Mouse (Mus musculus) lung, embryonic 14.5 days (tissue): ENCODE data around the gene C1qtnf1. TPM values are rescaled to one million over a fixed set of nuclear protein-coding genes. Genes with fewer than 3 reads are reported as not detected.

Experiments
- ATAC-seq: fragments of 200-750 bp; cut with Nextera tagmentation; 2 replicates; pipeline ENCODE4 v1.8.0; 2017; ENCODE audit warnings: mild to moderate bottlenecking, moderate TSS enrichment, moderate library complexity; ENCODE audit not compliant: insufficient read depth
- DNase-seq: peaks from one replicate; pipeline ENCODE4 v3.0.0-alpha.2; 2015
- H3K27ac ChIP-seq: fragments of 300-500 bp; sonication (generic); 2 replicates; pipeline ENCODE4 v1.5.1; 2014; ENCODE audit warnings: low read depth, mild to moderate bottlenecking, moderate library complexity
- H3K27me3 ChIP-seq: fragments of 300-500 bp; sonication (generic); 2 replicates; pipeline ENCODE4 v1.6.1; 2014; ENCODE audit warnings: low read length, control low read depth; ENCODE audit not compliant: insufficient read depth
- H3K36me3 ChIP-seq: fragments of 300-500 bp; sonication (generic); 2 replicates; pipeline ENCODE4 v1.6.1; 2014; ENCODE audit warnings: control low read depth; ENCODE audit not compliant: insufficient read depth
- H3K4me1 ChIP-seq: fragments of 300-500 bp; sonication (generic); 2 replicates; pipeline ENCODE4 v1.6.1; 2014; ENCODE audit warnings: antibody characterized with exemption, control low read depth; ENCODE audit not compliant: insufficient read depth
- H3K4me2 ChIP-seq: fragments of 300-500 bp; sonication (generic); 2 replicates; pipeline ENCODE4 v1.6.1; 2014; ENCODE audit warnings: mild to moderate bottlenecking
- H3K4me3 ChIP-seq: fragments of 300-500 bp; sonication (generic); 2 replicates; pipeline ENCODE4 v1.5.1; 2014; ENCODE audit warnings: low read depth, low read length
- H3K9ac ChIP-seq: fragments of 300-500 bp; sonication (generic); 2 replicates; pipeline ENCODE4 v1.6.1; 2014
- H3K9me3 ChIP-seq: fragments of 300-500 bp; sonication (generic); 2 replicates; pipeline ENCODE4 v1.6.1; 2016; ENCODE audit warnings: low read depth, low read length, control low read depth
- CTCF ChIP-seq: IDR thresholded peaks from 2 replicates; pipeline ENCODE4 v1.5.1; 2016; ENCODE audit warnings: antibody characterized with exemption, low read depth
- WGBS: fragments of 180-500 bp; shearing (Covaris S2); extraction: QIAGEN DNeasy Blood & Tissue Kit; methylation state at CpG from one replicate; pipeline ENCODE4 v1.1.7; 2014; 5-methylcytosine and 5-hydroxymethylcytosine counted together
- polyA plus RNA-seq: library from polyadenylated mRNA; unstranded; fragments of >200 nt; fragmentation: Nextera tagmentation; extraction: Ambion mirVana; gene quantifications from 2 replicates; pipeline ENCODE4 v1.2.1, GENCODE M21; 2014

The C1qtnf1 gene
- polyA plus RNA-seq, 1 experiment from 2014 or later: 7.7 TPM

DNA sequence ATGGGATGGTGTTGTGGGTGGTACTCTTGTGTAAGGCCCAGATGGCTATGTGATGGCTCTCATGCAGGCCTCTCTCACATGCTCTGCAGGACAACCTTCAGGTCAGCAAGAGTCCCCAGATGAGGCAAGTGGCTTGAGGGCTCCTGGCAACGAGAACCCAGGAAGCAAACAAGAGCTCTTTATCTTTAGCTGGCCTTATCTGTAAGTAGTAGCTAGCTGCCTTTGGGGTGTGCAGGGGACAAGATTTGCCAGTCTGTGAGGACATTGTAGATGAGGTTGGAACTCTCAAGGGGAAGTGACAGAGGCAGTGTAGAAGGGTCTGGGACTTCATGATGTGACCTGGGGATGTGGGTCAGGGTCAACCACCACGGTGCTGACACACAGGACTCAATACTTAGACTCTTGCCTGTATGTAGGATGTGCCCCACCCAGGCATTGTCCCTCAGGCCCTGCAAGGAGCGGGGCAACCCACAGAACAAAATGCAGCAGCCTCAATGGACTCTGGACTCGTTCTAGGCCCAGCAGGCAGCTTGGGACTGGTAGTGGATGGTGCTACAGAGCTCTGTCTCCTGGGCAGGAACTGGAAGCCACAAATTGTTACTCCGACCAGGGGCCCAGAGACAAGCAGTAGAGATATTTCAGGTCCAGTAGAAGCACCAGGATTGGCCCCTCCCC lies 28.0 kb upstream of the C1qtnf1 start:
- ATAC-seq (no peak), DNase-seq (no peak)
- Histone ChIP-seq H3K4me2 (0 out of 2 replicates have a peak overlapping the region, but pooled peaks have one; percentile 7), H3K4me1 (no peaks in the 10 kb centered on the region), H3K9ac (no peak overlapping the region), H3K27me3 (no peaks in the 10 kb centered on the region), H3K36me3 (no peaks in the 10 kb centered on the region), H3K4me3 (no peak overlapping the region), H3K27ac (0 out of 2 replicates have a peak overlapping the region, but pooled peaks have one; percentile 36), H3K9me3 (no peaks in the 10 kb centered on the region)
- no peak for TF ChIP-seq CTCF
- WGBS: 59% methylated on average over 5 of the region's 5 CpGs

DNA sequence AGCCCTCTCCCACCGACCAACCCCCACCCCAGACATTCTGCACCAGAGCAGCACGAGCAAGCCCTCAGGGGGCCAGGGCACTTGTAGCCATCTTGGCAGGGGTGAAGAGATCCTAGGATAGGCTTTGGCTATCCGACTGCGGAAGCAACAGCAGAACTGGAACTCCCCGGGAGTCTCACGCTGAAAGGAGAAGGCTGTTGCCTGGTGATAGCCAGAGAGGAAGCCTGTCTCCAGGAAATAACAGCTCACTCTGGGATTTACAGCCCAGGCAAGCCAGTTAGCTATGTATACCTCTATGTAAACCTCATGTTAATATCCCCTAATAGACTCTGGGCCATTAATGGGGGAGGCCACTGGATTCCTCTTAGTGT lies 27.5 kb upstream of the C1qtnf1 start:
- TF ChIP-seq CTCF: no peak
- no peaks in the 10 kb centered on the region for H3K27me3 ChIP-seq
- DNase-seq (peak; percentile 44), ATAC-seq (no peak; the same call in 1 of the 2 replicates)
- no peak overlapping the region for H3K4me3 ChIP-seq
- H3K4me1 ChIP-seq: no peaks in the 10 kb centered on the region
- 32% methylated on average over 6 of the region's 6 CpGs for WGBS
- no peaks in the 10 kb centered on the region for H3K36me3 ChIP-seq
- 0 out of 2 replicates have a peak overlapping the region, but pooled peaks have one; percentile 7 for H3K4me2 ChIP-seq
- H3K9ac ChIP-seq: no peak overlapping the region
- no peak overlapping the region for H3K27ac ChIP-seq
- no peaks in the 10 kb centered on the region for H3K9me3 ChIP-seq

- H3K9ac ChIP-seq: no peak overlapping the region
- ATAC-seq (no peak), DNase-seq (no peak)
- H3K4me1 ChIP-seq: no peaks in the 10 kb centered on the region
- no peaks in the 10 kb centered on the region for H3K27me3 ChIP-seq
- WGBS: 74% methylated on average over 4 of the region's 4 CpGs
- TF ChIP-seq CTCF: no peak
- no peak overlapping the region for H3K4me3 ChIP-seq
- H3K27ac ChIP-seq: no peak overlapping the region
- H3K9me3 ChIP-seq: no peaks in the 10 kb centered on the region
- H3K36me3 ChIP-seq: peaks cover 4% of the 10 kb centered on the region
- no peak overlapping the region for H3K4me2 ChIP-seq
Measured at GRCm38 (mm10) chr11:118401195-118401594, 26.8 kb upstream of the C1qtnf1 start.

DNA sequence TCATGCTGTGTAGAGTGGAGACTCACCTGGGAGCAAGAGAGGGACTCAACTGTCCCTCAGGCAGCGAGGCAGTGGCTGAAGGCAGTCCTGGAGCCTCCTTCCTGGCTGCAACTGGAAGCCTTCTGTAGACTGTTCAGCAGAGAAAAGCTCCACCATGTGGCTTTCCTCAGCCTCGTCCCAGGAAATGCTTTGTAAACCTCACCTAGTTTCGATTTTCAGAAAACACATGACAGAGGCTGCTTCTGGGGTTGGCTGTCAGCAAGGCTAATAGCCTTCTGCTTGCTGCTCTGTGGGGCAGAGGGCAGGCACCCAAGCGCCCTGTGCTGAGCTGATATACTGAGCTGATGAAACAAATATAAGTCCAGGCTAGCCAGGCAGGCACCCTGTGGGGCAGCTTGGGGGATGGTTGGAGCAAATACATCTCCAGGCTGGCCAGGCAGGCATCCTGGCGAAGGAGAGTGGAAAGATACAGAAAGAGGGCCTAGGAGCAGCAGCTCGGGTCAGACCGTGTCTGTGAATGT lies 26.2 kb upstream of the C1qtnf1 start, which contains the start of gene Lgals3bp:
Gene Lgals3bp, minus strand, starts transcription at position 333 of the 521 bp plus-strand sequence.
- H3K27me3 ChIP-seq: no peaks in the 10 kb centered on the region
- DNase-seq (peak; percentile 66), ATAC-seq (peak; percentile 56; the same call in 1 of the 2 replicates)
- H3K4me3 ChIP-seq: no peak within 1 kb of the TSS
- H3K27ac ChIP-seq: peak within 1 kb of the TSS; percentile 43; the same call in 1 of the 2 replicates
- peaks cover 10% of the 10 kb centered on the region for H3K36me3 ChIP-seq
- H3K4me2 ChIP-seq: no peak within 1 kb of the TSS
- peak; percentile 22; the same call in 1 of the 2 replicates for TF ChIP-seq CTCF
- H3K9me3 ChIP-seq: no peaks in the 10 kb centered on the region
- no peak within 1 kb of the TSS for H3K9ac ChIP-seq
- WGBS: 30% methylated on average over 7 of the region's 7 CpGs
- H3K4me1 ChIP-seq: no peaks in the 10 kb centered on the region

DNA sequence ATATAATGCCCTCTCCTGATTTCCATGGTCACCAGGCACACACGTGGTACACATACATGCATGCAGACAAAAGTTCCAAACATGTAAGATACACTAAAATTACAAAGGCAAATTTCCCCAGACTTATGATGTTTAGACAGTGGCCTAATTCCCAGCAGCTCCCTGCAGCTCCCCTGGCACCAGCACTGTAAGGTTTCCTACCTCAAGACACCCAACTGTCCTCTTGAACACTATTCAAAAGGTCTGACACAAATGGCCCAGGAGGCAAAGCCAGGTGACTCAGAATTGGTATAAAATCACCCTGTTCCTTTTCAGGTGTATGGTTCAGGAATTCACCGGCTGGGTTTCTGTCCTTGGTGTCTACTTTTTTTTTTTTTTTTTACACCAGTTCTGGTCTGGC lies 24.8 kb upstream of the C1qtnf1 start:
- Histone ChIP-seq H3K4me1 (no peaks in the 10 kb centered on the region), H3K9ac (no peak overlapping the region), H3K4me2 (no peak overlapping the region), H3K36me3 (peaks cover 24% of the 10 kb centered on the region), H3K27ac (no peak overlapping the region), H3K4me3 (no peak overlapping the region), H3K9me3 (no peaks in the 10 kb centered on the region), H3K27me3 (no peaks in the 10 kb centered on the region)
- DNase-seq (no peak), ATAC-seq (no peak)
- TF ChIP-seq CTCF: no peak
- 86% methylated on average over 2 of the region's 2 CpGs for WGBS

DNA sequence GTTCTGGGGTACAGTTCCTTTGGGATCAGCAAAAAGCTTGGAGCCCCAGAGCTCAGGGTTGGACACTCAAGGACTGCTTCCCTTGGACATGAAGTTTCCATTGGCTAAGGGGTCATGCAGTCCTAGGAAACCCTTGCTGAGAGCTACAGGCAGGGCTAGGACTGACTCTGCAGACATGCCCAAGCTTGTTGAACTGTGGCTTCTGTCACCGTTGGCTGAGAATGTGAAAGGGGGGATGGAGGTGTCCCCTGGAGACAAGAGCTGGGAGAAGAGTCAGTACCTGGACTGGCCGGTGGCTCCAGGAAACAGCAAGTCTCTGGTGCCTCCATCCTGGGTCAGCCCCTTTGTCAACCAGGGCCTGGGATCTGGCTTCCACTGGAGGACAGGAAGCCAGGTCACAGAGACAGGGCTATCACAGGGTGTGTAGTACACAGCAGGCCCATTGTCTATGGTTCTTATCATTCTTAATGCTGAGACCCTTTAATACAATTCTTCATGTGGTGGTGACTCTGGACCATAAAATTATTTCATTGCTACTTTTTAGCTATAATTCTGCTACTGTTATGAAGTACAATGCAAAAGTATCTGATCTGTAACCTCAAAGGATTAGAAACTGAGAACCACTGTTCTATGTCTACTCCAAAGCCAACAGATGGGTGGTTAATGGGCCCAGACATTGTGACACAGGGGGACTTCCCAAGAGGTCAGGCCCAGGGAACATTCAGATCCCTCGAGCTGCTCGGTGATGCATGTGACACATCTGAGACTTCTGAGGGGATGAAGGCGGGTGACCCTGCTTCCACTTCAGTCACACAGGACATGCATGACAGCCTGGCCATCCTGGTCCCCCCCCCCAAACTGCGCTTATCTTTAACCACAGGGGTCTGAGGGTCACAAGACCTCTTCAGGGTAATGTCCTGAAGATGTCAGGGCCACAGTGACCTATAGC lies 23.8 kb upstream of the C1qtnf1 start:
- H3K27ac ChIP-seq: no peak overlapping the region
- no peak for DNase-seq
- H3K36me3 ChIP-seq: peaks cover 29% of the 10 kb centered on the region
- ATAC-seq: no peak
- H3K4me1 ChIP-seq: no peaks in the 10 kb centered on the region
- H3K27me3 ChIP-seq: no peaks in the 10 kb centered on the region
- H3K9me3 ChIP-seq: no peaks in the 10 kb centered on the region
- H3K9ac ChIP-seq: no peak overlapping the region
- WGBS: 75% methylated on average over 6 of the region's 6 CpGs
- H3K4me3 ChIP-seq: no peak overlapping the region
- H3K4me2 ChIP-seq: no peak overlapping the region
- TF ChIP-seq CTCF: no peak

GRCm38 (mm10) chr11:118405311-118405710 lies 22.7 kb upstream of the C1qtnf1 start:
- no peak overlapping the region for H3K4me2 ChIP-seq
- H3K36me3 ChIP-seq: peaks cover 39% of the 10 kb centered on the region
- ATAC-seq (no peak), DNase-seq (no peak)
- H3K9ac ChIP-seq: no peak overlapping the region
- no peak for TF ChIP-seq CTCF
- H3K9me3 ChIP-seq: no peaks in the 10 kb centered on the region
- H3K27me3 ChIP-seq: no peaks in the 10 kb centered on the region
- no peak overlapping the region for H3K27ac ChIP-seq
- 89% methylated on average over 8 of the region's 8 CpGs for WGBS
- H3K4me1 ChIP-seq: no peaks in the 10 kb centered on the region
- no peak overlapping the region for H3K4me3 ChIP-seq
